Mouse (Mus musculus) heart, embryonic 10.5 days (tissue): ENCODE results near the gene Padi2. TPM values are rescaled to one million over a fixed set of nuclear protein-coding genes. Genes with fewer than 3 reads are reported as not detected.
A peak's percentile ranks its signal among the peaks of the same experiment; 100 is the strongest.

Source experiments
- DNase-seq: peaks from one replicate; pipeline ENCODE4 v3.0.0-alpha.2; 2017; ENCODE audit warnings: low spot score
- H3K27ac ChIP-seq: fragments of 300-500 bp; sonication (generic); 2 replicates; pipeline ENCODE4 v1.5.1; 2016; ENCODE audit warnings: mild to moderate bottlenecking
- H3K27me3 ChIP-seq: fragments of 300-500 bp; sonication (generic); 2 replicates; pipeline ENCODE4 v1.6.1; 2016; ENCODE audit warnings: mild to moderate bottlenecking; ENCODE audit not compliant: poor library complexity, insufficient read depth, severe bottlenecking
- H3K36me3 ChIP-seq: fragments of 300-500 bp; sonication (generic); 2 replicates; pipeline ENCODE4 v1.6.1; 2016; ENCODE audit warnings: mild to moderate bottlenecking, moderate library complexity
- H3K4me1 ChIP-seq: fragments of 300-500 bp; sonication (generic); 2 replicates; pipeline ENCODE4 v1.6.1; 2016; ENCODE audit warnings: mild to moderate bottlenecking
- H3K4me3 ChIP-seq: fragments of 300-500 bp; sonication (generic); 2 replicates; pipeline ENCODE4 v1.5.1; 2016; ENCODE audit warnings: mild to moderate bottlenecking, moderate library complexity
- H3K9me3 ChIP-seq: fragments of 300-500 bp; sonication (generic); 2 replicates; pipeline ENCODE4 v1.6.1; 2016; ENCODE audit warnings: mild to moderate bottlenecking, moderate library complexity
- WGBS: fragments of 180-500 bp; shearing (Covaris S2); methylation state at CpG from one replicate; pipeline ENCODE4 v1.1.7; 2016; 5-methylcytosine and 5-hydroxymethylcytosine counted together
- polyA plus RNA-seq: library from polyadenylated mRNA; unstranded; fragments of >200 nt; fragmentation: Nextera tagmentation; extraction: Ambion mirVana; gene quantifications from 2 replicates; pipeline ENCODE4 v1.2.1, GENCODE M21; 2016

Gene Padi2
- polyA plus RNA-seq, 1 experiment from 2014 or later: 2.9 TPM

DNA sequence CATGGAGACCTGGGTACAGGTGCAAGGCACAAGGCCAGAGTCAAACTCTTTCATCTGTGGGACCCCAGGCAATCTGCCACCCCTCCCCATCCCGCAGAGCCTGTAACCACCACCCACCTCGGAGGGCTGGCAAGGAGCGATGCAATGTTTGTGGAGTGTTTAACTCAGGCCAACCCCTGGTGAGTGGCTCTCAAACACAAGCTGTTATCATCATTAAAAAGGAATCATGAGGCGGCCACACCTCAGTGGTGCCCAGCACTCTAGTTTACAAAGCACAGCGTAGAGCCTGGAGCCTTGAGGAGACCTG, 33.5 kb upstream of the Padi2 start:
- WGBS: 66% methylated on average over 5 of the region's 5 CpGs
- Histone ChIP-seq H3K4me1 (peaks cover 21% of the 10 kb centered on the region), H3K27me3 (peaks cover 40% of the 10 kb centered on the region), H3K9me3 (peaks cover 6% of the 10 kb centered on the region; the same call in 1 of the 2 replicates), H3K36me3 (no peaks in the 10 kb centered on the region), H3K27ac (no peak overlapping the region), H3K4me3 (no peak overlapping the region)
- peak; percentile 64 for DNase-seq

- H3K4me3 ChIP-seq: no peak overlapping the region
- peaks cover 18% of the 10 kb centered on the region for H3K4me1 ChIP-seq
- no peak overlapping the region for H3K27ac ChIP-seq
- DNase-seq: peak; percentile 73
- H3K9me3 ChIP-seq: peaks cover 6% of the 10 kb centered on the region; the same call in 1 of the 2 replicates
- WGBS: 43% methylated on average over 11 of the region's 11 CpGs
- no peaks in the 10 kb centered on the region for H3K36me3 ChIP-seq
- H3K27me3 ChIP-seq: peaks cover 40% of the 10 kb centered on the region
Observed at GRCm38 (mm10) chr4:140873011-140873410, 33.1 kb upstream of the Padi2 start.

DNA sequence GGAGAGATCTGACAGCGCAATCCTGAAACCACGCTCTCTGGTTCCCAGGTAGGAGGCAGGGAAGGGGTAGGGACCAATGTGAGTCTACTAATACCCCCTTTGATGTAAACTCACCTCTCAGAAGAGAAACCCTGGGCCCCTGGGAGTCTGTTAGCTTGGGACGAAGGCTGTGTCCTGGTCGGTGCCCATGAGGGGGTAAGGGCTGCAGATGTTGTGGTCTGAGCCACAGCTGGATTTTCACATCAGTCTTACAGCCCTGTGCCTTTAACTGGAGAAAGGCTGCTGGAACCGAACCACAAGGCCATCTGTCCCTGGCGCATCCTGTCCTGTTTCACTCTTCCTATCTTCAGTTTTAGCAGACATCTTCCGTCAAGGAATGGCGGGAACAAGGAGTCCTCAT, 30.0 kb upstream of the Padi2 start:
- Histone ChIP-seq H3K4me1 (peaks cover 4% of the 10 kb centered on the region; the same call in 1 of the 2 replicates), H3K4me3 (no peak overlapping the region), H3K36me3 (no peaks in the 10 kb centered on the region), H3K27ac (no peak overlapping the region), H3K9me3 (peaks cover 6% of the 10 kb centered on the region; the same call in 1 of the 2 replicates), H3K27me3 (peaks cover 16% of the 10 kb centered on the region; the same call in 1 of the 2 replicates)
- peak; percentile 70 for DNase-seq
- 77% methylated on average over 8 of the region's 8 CpGs for WGBS

DNA sequence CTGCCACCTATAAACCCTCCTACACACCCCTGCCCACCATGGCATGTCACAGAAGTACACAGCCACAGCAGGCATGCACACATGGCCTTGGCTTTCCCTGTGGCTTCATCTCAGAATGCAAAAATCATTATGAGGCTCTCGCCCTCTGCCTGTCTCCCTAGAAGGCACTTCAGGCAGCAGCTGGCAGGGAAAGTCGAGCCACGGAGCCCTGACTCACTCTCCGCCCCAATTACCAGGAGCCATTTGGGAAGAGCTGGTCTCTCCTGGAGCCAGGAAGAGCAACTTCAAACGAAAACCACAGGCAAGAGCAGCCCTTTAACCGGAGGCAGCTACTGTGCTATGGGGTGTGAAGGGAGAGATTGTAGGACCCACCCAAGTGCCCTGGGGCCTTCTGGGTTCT, 29.5 kb upstream of the Padi2 start:
- Histone ChIP-seq H3K9me3 (peaks cover 6% of the 10 kb centered on the region; the same call in 1 of the 2 replicates), H3K27ac (no peak overlapping the region), H3K27me3 (peaks cover 12% of the 10 kb centered on the region; the same call in 1 of the 2 replicates), H3K4me1 (peaks cover 4% of the 10 kb centered on the region; the same call in 1 of the 2 replicates), H3K36me3 (no peaks in the 10 kb centered on the region), H3K4me3 (no peak overlapping the region)
- 57% methylated on average over 6 of the region's 6 CpGs for WGBS
- DNase-seq: peak; percentile 72

- no peak for DNase-seq
- no peak overlapping the region for H3K4me3 ChIP-seq
- H3K27me3 ChIP-seq: peaks cover 8% of the 10 kb centered on the region; the same call in 1 of the 2 replicates
- H3K27ac ChIP-seq: no peak overlapping the region
- 70% methylated on average over 9 of the region's 9 CpGs for WGBS
- H3K9me3 ChIP-seq: peaks cover 7% of the 10 kb centered on the region; the same call in 1 of the 2 replicates
- H3K36me3 ChIP-seq: no peaks in the 10 kb centered on the region
- no peaks in the 10 kb centered on the region for H3K4me1 ChIP-seq
Observed at GRCm38 (mm10) chr4:140877441-140877840, 28.7 kb upstream of the Padi2 start.

DNA sequence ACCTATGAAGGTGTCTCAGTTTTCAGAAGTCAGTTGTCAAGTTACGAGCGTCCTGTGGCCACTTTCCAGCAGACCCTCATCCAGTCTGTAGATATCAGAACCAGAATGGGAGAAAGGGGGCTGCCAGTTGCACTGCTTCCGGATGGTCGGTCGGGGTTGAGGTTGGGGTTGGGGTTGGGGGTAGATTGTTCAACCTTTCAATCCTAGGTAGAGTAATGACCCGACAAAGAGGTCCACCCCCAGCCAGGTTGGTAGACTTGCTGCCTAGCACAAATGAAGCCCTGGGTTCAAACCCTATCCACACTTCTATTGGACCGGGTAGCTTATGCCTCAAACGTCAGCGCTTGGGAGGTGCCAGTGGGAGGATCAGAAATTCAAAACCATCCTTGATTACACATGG, 27.5 kb upstream of the Padi2 start:
- peak; percentile 45 for DNase-seq
- H3K27ac ChIP-seq: no peak overlapping the region
- H3K36me3 ChIP-seq: no peaks in the 10 kb centered on the region
- H3K9me3 ChIP-seq: peaks cover 3% of the 10 kb centered on the region; the same call in 1 of the 2 replicates
- H3K4me1 ChIP-seq: no peaks in the 10 kb centered on the region
- H3K27me3 ChIP-seq: peaks cover 8% of the 10 kb centered on the region; the same call in 1 of the 2 replicates
- 92% methylated on average over 9 of the region's 9 CpGs for WGBS
- no peak overlapping the region for H3K4me3 ChIP-seq

- Histone ChIP-seq H3K4me1 (no peaks in the 10 kb centered on the region), H3K27ac (no peak overlapping the region)
- WGBS: 87% methylated on average over 6 of the region's 6 CpGs
Observed at GRCm38 (mm10) chr4:140879116-140879515, 27.0 kb upstream of the Padi2 start.

GRCm38 (mm10) chr4:140879739-140880138, 26.4 kb upstream of the Padi2 start:
- Histone ChIP-seq H3K4me1 (no peaks in the 10 kb centered on the region), H3K27ac (no peak overlapping the region), H3K4me3 (no peak overlapping the region), H3K27me3 (peaks cover 8% of the 10 kb centered on the region; the same call in 1 of the 2 replicates), H3K36me3 (no peaks in the 10 kb centered on the region), H3K9me3 (peaks cover 3% of the 10 kb centered on the region; the same call in 1 of the 2 replicates)
- 78% methylated on average over 4 of the region's 4 CpGs for WGBS
- DNase-seq: peak; percentile 69

More at GRCm38 (mm10) chr4:140879116-140879515, 27.0 kb upstream of the Padi2 start:
- Histone ChIP-seq H3K4me3 (no peak overlapping the region), H3K36me3 (no peaks in the 10 kb centered on the region), H3K9me3 (peaks cover 3% of the 10 kb centered on the region; the same call in 1 of the 2 replicates), H3K27me3 (peaks cover 8% of the 10 kb centered on the region; the same call in 1 of the 2 replicates)
- peak; percentile 66 for DNase-seq

DNA sequence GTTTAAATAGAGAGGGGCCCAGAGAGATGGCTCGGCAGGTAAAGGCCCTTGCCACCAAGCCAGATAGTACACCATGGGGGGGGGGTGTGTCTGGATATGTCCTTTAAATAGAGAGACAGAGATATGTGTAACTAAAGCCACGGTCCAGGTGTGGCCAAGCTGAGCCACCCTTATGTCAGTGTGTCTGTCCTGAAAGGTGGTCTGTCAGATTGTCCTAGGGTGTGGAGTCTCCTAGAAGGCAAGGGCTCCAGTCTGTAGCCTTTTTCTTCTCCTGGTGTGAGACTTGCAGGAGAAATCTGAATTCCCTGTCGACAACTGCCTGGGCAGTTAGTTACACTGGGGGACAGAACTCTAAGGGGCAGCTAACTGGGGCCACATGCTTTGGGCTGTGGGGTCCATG, 25.9 kb upstream of the Padi2 start:
- H3K36me3 ChIP-seq: no peaks in the 10 kb centered on the region
- no peaks in the 10 kb centered on the region for H3K4me1 ChIP-seq
- H3K27me3 ChIP-seq: peaks cover 8% of the 10 kb centered on the region; the same call in 1 of the 2 replicates
- 80% methylated on average over 3 of the region's 3 CpGs for WGBS
- peak; percentile 54 for DNase-seq
- no peak overlapping the region for H3K27ac ChIP-seq
- H3K9me3 ChIP-seq: peaks cover 3% of the 10 kb centered on the region; the same call in 1 of the 2 replicates
- no peak overlapping the region for H3K4me3 ChIP-seq

- peak; percentile 72 for DNase-seq
- 84% methylated on average over 8 of the region's 8 CpGs for WGBS
- Histone ChIP-seq H3K4me3 (no peak overlapping the region), H3K9me3 (peaks cover 3% of the 10 kb centered on the region; the same call in 1 of the 2 replicates), H3K27ac (no peak overlapping the region), H3K27me3 (peaks cover 8% of the 10 kb centered on the region; the same call in 1 of the 2 replicates), H3K4me1 (0 out of 2 replicates have a peak, but pooled peaks cover 4% of the 10 kb centered on the region), H3K36me3 (no peaks in the 10 kb centered on the region)
Observed at GRCm38 (mm10) chr4:140881026-140881670, 25.0 kb upstream of the Padi2 start.

- Histone ChIP-seq H3K9me3 (peaks cover 3% of the 10 kb centered on the region; the same call in 1 of the 2 replicates), H3K4me3 (no peak overlapping the region), H3K27ac (no peak overlapping the region), H3K4me1 (0 out of 2 replicates have a peak, but pooled peaks cover 4% of the 10 kb centered on the region), H3K27me3 (peaks cover 3% of the 10 kb centered on the region; the same call in 1 of the 2 replicates), H3K36me3 (no peaks in the 10 kb centered on the region)
- peak; percentile 53 for DNase-seq
- WGBS: 86% methylated on average over 13 of the region's 13 CpGs
Observed at GRCm38 (mm10) chr4:140881771-140882170, 24.4 kb upstream of the Padi2 start.

GRCm38 (mm10) chr4:140882365-140882764, 23.8 kb upstream of the Padi2 start:
- DNase-seq: peak; percentile 55
- Histone ChIP-seq H3K4me3 (no peak overlapping the region), H3K36me3 (no peaks in the 10 kb centered on the region), H3K27me3 (no peaks in the 10 kb centered on the region; the same call in 1 of the 2 replicates), H3K27ac (no peak overlapping the region), H3K4me1 (0 out of 2 replicates have a peak, but pooled peaks cover 4% of the 10 kb centered on the region), H3K9me3 (peaks cover 3% of the 10 kb centered on the region; the same call in 1 of the 2 replicates)
- WGBS: 59% methylated on average over 4 of the region's 4 CpGs

GRCm38 (mm10) chr4:140882981-140883380, 23.2 kb upstream of the Padi2 start:
- WGBS: 98% methylated on average over 3 of the region's 3 CpGs
- peak; percentile 61 for DNase-seq
- Histone ChIP-seq H3K4me1 (0 out of 2 replicates have a peak, but pooled peaks cover 4% of the 10 kb centered on the region), H3K36me3 (no peaks in the 10 kb centered on the region), H3K4me3 (no peak overlapping the region), H3K27ac (no peak overlapping the region), H3K9me3 (peaks cover 3% of the 10 kb centered on the region; the same call in 1 of the 2 replicates), H3K27me3 (no peaks in the 10 kb centered on the region; the same call in 1 of the 2 replicates)
